Mouse (Mus musculus) small intestine, adult 10 weeks (tissue): Measurements from ENCODE around the gene Gm5538. TPM values are rescaled to one million over a fixed set of nuclear protein-coding genes. Genes with fewer than 3 reads are reported as not detected.

Experiments
- polyA plus RNA-seq: library from polyadenylated mRNA; stranded (reverse); fragments of 350-450 nt; fragmentation: Illumina TruSeq; extraction: RNeasy Lipid Tissue Mini Kit (QIAGEN cat#74804); gene quantifications from one replicate; pipeline ENCODE4 v1.2.3, GENCODE M21; 2014; ENCODE audit warnings: low replicate concordance

Gm5538 gene
- not detected for polyA plus RNA-seq

DNA sequence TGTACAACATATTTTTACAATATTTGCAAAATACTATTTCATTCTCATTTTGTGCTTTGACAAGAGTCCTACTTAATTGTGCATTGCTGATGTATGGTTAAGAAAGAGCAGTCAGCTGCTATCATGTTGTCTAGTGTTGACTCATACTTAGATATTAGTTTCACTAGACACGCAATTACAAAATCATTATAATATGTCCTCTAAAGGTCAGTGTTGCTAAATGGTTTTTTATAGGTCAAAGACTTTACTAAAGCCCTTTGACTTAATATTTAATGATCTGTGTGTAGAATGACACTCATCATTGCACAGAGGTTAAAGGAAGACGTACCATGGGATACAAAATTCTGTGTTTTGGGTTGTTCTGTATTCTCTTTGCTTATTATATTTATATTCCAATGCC, at the start of gene Gm5538:
Gene Gm5538, plus strand, starts transcription at position 301 of the 400 bp plus-strand sequence.

Other genes with a start within 250 kb of the Gm5538 start
- gene Gm8298, start 131.3 kb downstream of the Gm5538 start, polyA plus RNA-seq = not detected
- gene C130079G13Rik, start 195.4 kb downstream of the Gm5538 start, polyA plus RNA-seq = not detected